Mouse (Mus musculus) bone marrow, adult 2 months (tissue): ENCODE results near the gene Carmil2. TPM values are rescaled to one million over a fixed set of nuclear protein-coding genes. Genes with fewer than 3 reads are reported as not detected.

Experiments used
- H3K27ac ChIP-seq: fragments of 200-500 bp; 2 replicates; pipeline ENCODE4 v1.5.1; 2012; ENCODE audit warnings: low read depth, mild to moderate bottlenecking, control low read depth, inconsistent platforms, low read length; ENCODE audit not compliant: control insufficient read depth, poor library complexity, insufficient read depth
- H3K4me1 ChIP-seq: fragments of 200-500 bp; 2 replicates; pipeline ENCODE4 v1.6.1; 2011; ENCODE audit warnings: low read length; ENCODE audit not compliant: control insufficient read depth, insufficient read depth
- H3K4me3 ChIP-seq: fragments of 200-500 bp; replicated peaks from 2 replicates; pipeline ENCODE3; 2011; ENCODE audit warnings: mild to moderate bottlenecking, low read depth, low read length, control low read depth; ENCODE audit not compliant: control insufficient read depth
- CTCF ChIP-seq: fragments of 200-500 bp; IDR thresholded peaks from 2 replicates; pipeline ENCODE4 v1.5.1; 2011; ENCODE audit warnings: low read length, control low read depth; ENCODE audit not compliant: control insufficient read depth, insufficient read depth
- POLR2A ChIP-seq: fragments of 200-500 bp; IDR thresholded peaks from 2 replicates; pipeline ENCODE4 v1.6.1; 2011; ENCODE audit warnings: low read depth, mild to moderate bottlenecking, control low read depth, low read length, borderline replicate concordance; ENCODE audit not compliant: control insufficient read depth
- WGBS: fragments of 180-500 bp; shearing (Covaris S2); methylation state at CpG from one replicate; pipeline ENCODE4 v1.1.7; 2018; 5-methylcytosine and 5-hydroxymethylcytosine counted together
- polyA plus RNA-seq: library from polyadenylated mRNA; stranded (reverse); fragments of >200 nt; gene quantifications from 2 replicates; pipeline ENCODE4 v1.2.4, GENCODE M21; 2011; ENCODE audit warnings: low replicate concordance; ENCODE audit not compliant: missing spikeins, insufficient read depth, insufficient read length

Gene Carmil2
- polyA plus RNA-seq, 1 experiment, result 42.6 TPM

DNA sequence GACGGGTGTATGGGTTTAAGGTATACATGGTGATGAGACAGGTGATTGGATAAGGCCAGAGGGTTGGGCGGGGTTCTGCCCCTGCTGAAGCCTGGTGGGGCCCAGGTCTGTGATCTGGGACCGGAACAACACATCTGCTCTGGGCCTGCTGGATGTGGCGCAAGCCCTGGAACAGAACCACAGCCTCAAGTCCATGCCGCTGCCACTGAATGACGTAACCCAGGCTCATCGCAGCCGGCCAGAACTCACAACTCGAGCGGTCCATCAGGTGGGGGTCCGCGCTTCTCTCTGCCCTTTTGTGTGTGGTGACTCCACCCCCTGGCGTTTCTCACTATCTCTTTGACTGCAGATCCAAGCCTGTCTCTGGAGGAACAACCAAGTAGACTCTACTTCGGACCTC lies 4.9 kb downstream of the Carmil2 start:
- Histone ChIP-seq H3K27ac (no peak overlapping the region; the same call in 1 of the 2 replicates), H3K4me1 (no peaks in the 10 kb centered on the region; the same call in 1 of the 2 replicates), H3K4me3 (no peak overlapping the region)
- no peak for TF ChIP-seq POLR2A
- no peak for TF ChIP-seq CTCF
- WGBS, result 60% methylated on average over 14 of the region's 14 CpGs

DNA sequence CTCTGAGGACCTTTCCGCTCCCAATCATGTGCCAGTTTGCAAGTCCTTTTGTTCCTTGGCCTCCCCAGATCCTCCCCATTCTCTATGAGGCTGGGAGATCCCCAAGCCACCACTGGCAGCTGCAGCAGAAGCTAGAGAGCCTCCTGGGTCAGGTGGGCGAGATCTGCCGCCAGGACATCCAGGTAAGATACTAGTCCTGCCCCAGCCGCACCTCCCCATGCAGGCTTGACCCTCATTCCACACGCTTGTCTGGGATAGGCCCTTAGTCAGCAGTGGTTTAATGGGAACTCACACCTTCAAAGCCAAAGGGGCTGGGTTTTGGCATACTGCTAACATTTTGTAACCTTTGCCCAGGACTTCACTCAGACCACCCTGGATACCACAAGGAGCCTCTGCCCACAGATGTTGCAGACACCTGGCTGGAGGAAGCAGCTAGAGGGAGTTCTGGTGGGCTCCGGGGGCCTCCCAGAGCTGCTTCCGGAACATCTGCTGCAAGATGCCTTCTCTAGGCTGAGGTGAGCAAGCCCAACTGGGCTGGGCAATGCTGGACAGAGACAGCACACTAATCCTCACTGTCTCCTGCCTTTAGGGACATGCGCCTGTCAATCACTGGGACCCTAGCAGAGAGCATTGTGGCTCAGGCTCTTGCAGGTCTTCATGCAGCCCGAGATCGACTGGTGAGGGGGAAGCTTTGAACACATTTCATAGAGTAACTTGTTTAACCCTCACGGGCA lies 6.5 kb downstream of the Carmil2 start:
- WGBS, result 83% methylated on average over 11 of the region's 11 CpGs
- no peak for TF ChIP-seq POLR2A
- Histone ChIP-seq H3K27ac (no peak overlapping the region), H3K4me3 (no peak overlapping the region), H3K4me1 (no peaks in the 10 kb centered on the region)

DNA sequence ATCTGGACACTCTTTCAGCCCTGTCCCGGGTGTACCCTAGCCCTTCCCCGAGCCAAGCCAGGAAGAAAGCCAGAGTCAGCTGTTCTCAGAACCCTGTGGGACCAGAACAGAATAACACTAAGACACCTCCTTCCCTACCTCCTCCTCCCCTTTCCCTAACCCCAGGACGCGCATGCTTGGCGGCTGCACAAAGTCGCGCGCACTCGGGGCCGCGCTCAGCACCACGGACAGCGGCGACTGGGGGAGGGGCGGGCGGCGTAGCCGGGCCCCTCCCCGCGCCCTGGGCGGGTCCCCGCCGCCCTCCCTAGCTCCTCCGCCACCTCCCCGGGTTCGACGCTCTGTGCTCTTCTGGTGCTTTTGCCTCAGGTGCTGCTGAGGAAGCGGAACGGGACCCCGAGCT lies 7.6 kb downstream of the Carmil2 start:
- Histone ChIP-seq H3K4me1 (no peaks in the 10 kb centered on the region), H3K27ac (no peak overlapping the region), H3K4me3 (no peak overlapping the region)
- TF ChIP-seq CTCF (no peak), POLR2A (no peak)
- WGBS, result 88% methylated on average over 29 of the region's 30 CpGs

DNA sequence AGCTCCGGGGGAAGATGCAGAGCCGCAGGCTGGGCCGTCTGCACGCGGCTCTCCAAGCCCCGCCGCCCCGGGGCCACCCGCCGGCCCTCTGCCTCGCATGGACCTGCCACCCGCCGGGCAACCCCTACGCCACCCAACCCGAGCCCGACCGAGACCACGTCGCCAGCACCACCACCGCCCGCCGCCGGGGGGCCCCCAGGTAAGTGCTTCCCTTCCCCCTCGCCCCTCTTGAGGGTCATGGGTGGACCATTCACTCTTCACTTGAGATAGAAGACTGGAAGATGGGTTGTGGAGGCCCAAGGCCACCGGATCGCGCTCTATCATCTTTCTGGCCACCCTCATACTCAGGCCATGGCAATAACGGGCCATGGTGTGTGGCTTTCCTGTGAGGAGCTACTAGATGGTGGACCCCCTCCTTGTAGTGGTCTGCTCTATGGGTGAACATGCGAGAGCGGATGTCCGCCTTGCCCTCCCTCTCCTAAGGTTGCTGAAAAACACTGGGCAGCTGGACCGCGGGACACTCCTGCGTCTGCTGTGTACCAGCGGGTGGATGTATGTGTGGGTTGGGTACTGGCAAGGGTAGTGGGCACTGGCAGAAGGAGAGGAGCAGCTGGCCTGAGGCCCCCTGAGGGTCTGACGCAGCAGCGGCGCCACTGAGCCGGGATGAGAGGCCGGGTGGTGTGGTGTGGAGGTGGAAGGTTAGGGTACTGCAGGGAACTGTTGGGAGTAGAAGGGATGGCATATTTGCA lies 8.2 kb downstream of the Carmil2 start:
- no peak overlapping the region for H3K4me3 ChIP-seq
- 92% methylated on average over 40 of the region's 40 CpGs for WGBS
- H3K4me1 ChIP-seq, result no peaks in the 10 kb centered on the region
- TF ChIP-seq CTCF (no peak), POLR2A (no peak)
- no peak overlapping the region for H3K27ac ChIP-seq

DNA sequence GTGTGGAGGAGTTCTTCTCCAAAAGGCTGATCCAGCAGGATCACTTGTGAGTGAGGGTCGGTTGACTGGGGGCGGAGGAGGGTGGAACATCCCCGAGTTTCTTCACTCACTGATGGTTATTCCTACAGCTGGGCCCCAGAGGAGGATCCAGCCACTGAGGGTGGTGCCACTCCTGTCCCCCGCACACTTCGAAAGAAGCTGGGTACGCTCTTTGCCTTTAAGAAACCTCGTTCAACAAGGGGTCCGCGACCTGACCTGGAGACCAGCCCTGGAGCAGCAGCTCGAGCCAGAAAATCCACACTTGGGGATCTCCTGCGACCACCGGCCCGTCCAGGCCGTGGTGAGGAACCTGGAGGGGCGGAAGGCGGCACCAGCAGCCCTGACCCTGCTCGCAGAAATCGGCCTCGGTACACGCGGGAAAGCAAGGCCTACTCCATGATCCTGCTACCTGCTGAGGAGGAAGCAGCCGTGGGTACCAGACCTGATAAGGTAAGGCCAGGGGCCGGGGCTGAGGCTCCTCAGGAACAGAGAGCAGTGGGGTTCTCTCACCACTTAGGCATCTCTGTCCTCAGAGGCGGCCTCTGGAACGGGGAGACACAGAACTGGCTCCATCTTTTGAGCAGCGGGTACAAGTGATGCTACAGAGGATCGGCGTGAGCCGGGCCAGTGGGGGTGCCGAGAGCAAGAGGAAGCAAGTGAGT lies 9.2 kb downstream of the Carmil2 start:
- H3K4me1 ChIP-seq, result no peaks in the 10 kb centered on the region
- no peak overlapping the region for H3K4me3 ChIP-seq
- no peak for TF ChIP-seq POLR2A
- TF ChIP-seq CTCF, result no peak
- no peak overlapping the region for H3K27ac ChIP-seq
- WGBS, result 85% methylated on average over 30 of the region's 30 CpGs

DNA sequence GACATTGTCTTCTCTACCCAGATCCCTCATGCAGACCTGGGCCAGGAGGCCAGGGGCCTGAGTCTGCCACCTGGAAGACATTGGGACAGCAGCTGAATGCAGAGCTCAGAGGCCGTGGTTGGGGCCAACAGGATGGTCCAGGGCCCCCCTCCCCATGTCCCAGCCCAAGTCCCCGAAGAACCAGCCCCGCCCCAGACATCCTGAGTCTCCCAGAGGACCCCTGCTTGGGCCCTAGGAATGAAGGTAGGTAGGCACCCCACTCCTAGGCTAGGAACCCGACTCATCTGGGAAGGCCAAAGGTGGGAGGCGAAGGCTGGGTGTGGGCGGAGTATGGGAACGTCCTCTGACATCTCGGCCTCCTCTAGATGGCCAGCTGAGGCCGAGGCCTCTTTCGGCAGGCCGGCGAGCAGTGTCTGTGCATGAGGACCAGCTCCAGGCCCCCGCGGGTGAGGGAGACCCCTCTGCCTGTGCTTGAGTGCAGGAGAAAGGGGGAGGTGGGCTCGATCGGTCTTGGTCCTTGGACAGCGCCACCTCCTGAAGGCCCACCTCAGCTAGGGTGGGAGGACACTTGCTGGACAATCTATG lies 11.2 kb downstream of the Carmil2 start:
- Histone ChIP-seq H3K27ac (no peak overlapping the region), H3K4me3 (no peak overlapping the region), H3K4me1 (peaks cover 1% of the 10 kb centered on the region; the same call in 1 of the 2 replicates)
- TF ChIP-seq POLR2A, result no peak
- no peak for TF ChIP-seq CTCF
- WGBS, result 89% methylated on average over 17 of the region's 17 CpGs

DNA sequence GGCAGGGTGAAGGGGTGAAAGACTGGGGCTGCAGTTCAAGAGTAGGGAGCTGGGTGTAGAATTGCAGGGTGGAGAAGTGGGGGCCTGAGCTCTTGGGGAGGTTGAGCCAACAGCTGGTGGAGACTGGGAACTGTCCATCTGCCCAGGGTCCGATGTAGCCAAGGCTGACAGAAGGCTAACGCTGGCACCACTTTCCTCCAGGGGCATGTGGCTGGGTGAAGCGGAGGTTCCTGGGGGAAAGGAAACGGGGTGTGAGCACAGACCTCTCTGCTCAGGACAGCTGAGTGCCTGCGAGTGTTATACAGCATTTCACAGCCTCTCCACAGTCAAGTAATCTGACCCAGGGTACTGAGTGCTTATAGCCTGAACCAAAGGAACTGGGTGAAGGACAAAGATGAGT lies 12.7 kb downstream of the Carmil2 start:
- Histone ChIP-seq H3K4me1 (peaks cover 1% of the 10 kb centered on the region; the same call in 1 of the 2 replicates), H3K4me3 (no peak overlapping the region), H3K27ac (no peak overlapping the region)
- TF ChIP-seq POLR2A (no peak), CTCF (no peak)
- 88% methylated on average over 5 of the region's 5 CpGs for WGBS

DNA sequence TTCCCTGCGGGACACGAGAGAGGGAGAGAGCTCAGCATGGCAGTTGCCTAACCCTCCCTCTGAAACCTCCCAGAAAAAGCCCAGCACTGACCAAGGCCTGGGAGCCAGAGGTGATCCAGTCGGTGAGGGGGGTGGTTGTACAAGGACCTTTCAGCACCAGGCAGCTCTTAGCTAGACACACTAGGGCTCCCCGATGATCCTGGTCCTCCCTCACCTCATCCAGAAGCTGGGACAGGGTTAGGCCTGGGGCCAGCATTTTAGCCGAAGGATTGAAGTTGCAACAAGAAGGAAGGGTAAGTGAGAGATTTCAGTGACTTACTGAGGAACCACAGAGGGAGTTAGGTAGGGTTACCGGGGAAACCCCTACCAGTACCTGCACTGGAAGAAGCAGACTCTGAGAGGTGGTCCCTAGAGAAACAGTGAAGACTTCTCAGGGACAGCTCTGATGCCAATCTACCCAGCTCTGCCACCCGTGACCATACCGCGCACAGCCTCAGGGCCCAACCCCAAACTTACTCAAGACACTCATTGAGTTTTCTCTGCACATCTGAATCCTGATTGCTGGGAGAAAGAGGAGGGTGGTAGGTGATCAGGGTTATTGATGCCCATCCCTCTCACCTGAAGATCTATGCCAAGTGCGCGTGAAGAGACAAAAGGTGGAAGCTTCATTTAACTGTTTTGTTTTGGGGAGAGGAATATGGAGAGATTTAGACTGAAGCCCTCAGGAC lies 13.6 kb downstream of the Carmil2 start:
- WGBS, result 86% methylated on average over 11 of the region's 11 CpGs
- peaks cover 1% of the 10 kb centered on the region; the same call in 1 of the 2 replicates for H3K4me1 ChIP-seq
- TF ChIP-seq POLR2A, result no peak
- no peak for TF ChIP-seq CTCF
- H3K27ac ChIP-seq, result no peak overlapping the region
- H3K4me3 ChIP-seq, result no peak overlapping the region
